Mouse (Mus musculus) urinary bladder, adult 18-20 months (tissue): ENCODE results near the gene Slc7a8.
"Not testable (repeated sequence)": the region's sequence is repeated elsewhere in the genome, so short reads cannot be mapped to it uniquely, and the experiment has no call there.

Experiments used
- DNase-seq, 2 experiments: peaks; one replicate each; pipeline ENCODE4 v3.0.0; 2022; ENCODE audit warnings: low spot score in 2 of 2, mixed read lengths in 2 of 2

The Slc7a8 gene

GRCm38 (mm10) chr14:54780836-54781609 is 723 bp downstream of the Slc7a8 start:
- DNase-seq, result peak; percentile 32 to 68

GRCm38 (mm10) chr14:54780084-54780483 is 1.7 kb downstream of the Slc7a8 start:
- no peak for DNase-seq

- DNase-seq, result no peak
These were observed 3.9 kb downstream of the Slc7a8 start for GRCm38 (mm10) chr14:54777893-54778292.

DNA sequence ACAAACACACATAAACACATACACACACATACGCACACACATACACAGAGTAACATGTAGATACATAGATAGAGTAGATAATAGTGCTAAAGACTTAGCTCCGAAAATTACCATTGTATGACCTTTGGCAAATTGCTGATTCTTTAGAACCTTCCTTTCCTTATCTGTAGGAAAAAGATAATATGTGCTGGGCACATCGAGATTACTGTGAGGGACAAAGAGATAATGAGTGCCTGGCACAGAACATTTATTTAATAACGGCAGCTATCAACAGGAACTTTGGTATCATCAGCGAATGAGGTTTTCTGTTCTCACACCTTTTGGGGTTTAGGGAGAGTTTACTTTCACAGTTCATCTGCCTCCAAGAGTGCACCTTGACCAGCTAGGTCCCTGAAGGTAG is 5.0 kb downstream of the Slc7a8 start:
- no peak for DNase-seq

DNA sequence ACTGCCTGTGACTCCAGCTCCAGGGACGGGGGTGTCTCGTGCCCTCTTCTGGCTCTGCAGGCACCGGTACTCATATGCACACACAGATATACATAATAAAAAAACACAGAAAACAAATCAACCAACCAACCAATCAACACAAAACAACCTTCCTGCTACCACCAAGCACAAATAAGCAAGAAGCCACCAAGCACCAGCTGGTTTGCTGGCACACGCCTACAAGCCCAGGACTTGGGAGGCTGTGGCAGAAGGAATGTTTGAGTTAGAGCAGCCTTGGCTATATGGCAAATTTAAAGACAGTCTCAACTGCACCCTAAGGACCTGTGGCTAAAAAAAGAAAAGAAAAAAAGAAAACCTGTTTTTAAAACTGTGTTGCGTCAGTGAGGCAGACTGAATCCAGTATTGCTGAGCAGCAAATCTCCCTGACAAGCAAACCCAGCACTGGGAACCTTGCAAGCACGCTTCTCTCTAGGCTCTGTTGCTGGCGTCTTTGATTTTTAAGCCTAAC is 6.2 kb downstream of the Slc7a8 start:
- DNase-seq, result no peak

DNA sequence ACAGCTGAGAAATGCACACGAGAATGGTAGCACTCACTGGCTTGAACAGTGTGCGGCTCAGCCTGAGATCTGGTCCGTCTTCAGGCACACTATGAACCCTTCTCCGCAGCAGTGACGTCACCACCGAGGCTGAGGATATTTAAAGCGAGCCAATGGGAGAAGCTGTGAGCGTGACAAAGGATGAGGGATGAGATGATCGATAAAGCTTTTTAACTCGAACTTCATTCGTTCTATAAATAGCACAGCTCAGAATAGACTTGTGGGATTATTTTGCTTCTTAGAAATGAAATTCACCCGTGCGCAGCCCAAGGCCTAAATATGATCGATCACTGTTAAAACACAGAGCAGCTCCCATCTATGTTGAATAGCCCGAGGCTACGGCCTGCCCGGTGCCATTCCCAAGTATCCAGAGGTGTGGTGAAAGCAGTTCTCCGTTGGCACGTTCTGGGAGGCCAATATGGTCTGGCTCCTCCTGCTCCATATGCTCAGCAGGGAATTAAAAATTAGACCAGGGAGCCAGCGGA is 9.4 kb downstream of the Slc7a8 start:
- no peak for DNase-seq

- no peak for DNase-seq
These were observed 11.4 kb downstream of the Slc7a8 start for GRCm38 (mm10) chr14:54770373-54770772.

DNA sequence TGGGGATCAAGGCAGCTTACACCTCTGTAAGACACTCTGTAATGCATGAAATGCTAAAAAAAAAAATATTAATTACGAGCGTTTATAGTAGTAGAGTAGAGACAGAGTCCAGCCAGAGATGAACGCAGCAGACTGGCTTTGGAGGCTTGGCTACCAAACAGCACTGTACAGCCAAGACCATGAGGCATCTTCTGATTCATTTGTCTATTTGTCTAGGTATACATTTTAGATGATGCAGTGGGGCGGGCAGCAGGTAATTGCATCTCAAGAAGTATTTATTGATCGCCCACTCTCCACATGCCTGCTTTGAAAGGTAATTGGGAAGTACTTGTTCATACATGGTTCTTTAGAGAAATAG is 12.7 kb downstream of the Slc7a8 start:
- no peak for DNase-seq

- DNase-seq, result no peak
These were observed 13.3 kb downstream of the Slc7a8 start for GRCm38 (mm10) chr14:54768314-54769067.

GRCm38 (mm10) chr14:54766937-54767336 is 14.8 kb downstream of the Slc7a8 start:
- DNase-seq, result not testable (repeated sequence)

DNA sequence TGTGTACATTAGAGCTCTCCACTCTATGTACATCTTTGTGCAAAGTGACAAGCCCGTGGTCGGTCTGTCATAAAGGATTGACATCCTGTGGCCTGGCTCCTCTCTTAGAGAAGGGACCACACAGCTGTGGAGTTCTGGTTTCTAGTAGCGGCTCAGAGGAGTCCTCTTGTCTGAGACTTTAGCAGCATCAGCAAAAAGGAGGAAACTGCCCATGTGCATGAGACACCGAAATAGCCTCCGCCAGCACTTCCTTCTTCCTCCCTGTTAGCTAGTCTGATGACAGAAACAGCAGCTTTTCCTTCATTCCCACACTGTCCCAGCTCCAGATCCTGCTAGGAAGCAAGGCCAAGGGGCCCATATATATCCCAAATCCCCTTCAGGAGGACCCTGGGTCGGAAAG is 25.4 kb downstream of the Slc7a8 start:
- DNase-seq, result no peak

GRCm38 (mm10) chr14:54754602-54755018 is 27.1 kb downstream of the Slc7a8 start:
- DNase-seq, result peak; percentile 31 to 71

DNA sequence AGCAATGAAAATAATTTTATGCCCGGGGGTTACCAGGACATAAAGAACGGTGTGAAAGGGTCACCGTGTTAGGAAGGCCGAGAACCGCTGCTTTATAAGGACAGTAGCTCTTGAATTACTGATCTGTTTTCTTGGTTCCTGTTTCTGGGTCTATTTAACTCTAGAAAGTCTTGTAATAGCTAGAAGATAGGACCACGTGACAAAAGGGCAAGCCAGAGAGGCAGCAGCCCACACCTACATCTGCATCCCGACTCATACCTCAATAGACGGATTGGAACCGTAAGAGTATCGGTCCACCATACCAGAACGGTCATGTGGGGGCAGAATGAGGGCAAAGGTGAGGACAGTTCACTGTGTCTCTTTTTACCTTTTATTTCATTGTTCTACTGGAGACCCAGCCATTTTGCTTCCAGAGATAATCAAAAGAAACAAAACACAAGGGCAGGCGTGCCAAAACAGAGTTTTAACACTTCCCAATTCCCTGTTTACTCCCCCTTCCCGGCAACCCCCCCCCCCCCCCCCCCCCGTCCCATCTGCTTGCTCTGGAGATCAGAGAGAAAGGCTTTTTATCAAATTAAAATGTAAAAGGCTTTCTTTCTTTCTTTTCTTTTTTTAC is 27.7 kb downstream of the Slc7a8 start:
- no peak for DNase-seq

GRCm38 (mm10) chr14:54752938-54753337 is 28.8 kb downstream of the Slc7a8 start:
- DNase-seq, result no peak

DNA sequence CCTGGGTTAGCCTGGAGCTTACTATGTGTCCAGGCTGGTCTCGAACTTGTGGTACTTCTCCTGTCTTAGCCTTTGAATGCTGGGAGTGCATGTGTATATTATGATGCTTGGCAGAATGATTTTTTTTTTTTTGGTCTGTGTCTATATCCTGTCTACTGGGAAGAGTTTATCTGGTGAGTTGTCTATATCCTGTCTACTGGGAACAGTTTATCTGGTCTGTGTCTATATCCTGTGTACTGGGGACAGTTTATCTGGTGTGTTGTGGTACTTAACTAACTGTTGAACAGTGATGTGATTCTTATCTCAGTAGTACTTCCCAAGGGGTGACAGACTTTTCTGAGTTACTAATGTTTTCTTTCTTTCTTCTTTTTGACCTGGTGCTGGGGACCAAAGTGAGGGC is 30.0 kb downstream of the Slc7a8 start:
- no peak for DNase-seq

- no peak for DNase-seq
These were observed 32.5 kb downstream of the Slc7a8 start for GRCm38 (mm10) chr14:54749238-54749637.

DNA sequence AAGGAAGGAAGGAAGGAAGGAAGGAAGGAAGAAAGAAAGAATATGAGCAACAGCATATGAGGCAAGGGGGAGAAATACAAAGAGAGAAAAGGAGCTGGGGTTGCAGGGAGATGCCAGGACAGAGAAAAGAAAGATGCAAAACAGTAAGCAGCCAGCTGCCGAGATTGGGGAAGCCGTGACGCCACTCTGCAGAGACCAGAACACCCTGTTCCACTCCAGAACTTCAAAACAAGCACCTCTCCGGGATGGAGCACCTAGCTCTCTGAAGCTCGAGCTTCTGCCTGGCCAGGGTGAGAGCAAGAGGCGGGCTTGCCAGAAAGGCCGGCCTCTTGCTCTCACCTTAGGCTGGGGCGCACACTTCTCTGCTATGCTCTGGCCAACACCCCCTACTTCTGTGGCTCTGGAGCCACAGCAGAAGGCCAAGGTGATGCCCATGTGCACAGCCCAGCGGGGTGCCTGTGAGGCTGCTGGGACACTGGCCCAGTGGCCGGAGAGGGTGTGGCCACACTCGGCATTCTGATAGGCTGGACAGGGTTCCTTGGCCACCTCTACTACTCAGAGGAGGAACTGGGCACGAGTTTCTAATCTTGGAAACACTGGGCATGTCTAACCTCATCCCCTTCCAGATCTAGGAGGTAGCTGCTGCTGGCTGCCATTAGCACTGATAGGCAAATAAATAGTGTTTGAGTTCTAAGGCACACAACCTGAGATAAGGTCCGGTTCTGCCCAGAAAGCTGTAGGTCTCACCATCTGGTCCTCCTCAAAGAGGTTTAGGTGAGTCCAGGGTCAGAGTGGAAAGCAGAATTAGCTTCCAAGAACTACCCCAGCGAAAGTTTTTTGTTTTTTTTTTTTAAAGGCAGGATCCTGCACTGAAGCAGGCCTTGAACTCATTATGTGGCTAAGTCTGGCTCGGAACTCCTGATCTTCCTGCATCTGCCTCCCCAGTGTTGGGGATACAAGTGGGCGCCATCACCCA is 33.5 kb downstream of the Slc7a8 start:
- DNase-seq, result no peak

DNA sequence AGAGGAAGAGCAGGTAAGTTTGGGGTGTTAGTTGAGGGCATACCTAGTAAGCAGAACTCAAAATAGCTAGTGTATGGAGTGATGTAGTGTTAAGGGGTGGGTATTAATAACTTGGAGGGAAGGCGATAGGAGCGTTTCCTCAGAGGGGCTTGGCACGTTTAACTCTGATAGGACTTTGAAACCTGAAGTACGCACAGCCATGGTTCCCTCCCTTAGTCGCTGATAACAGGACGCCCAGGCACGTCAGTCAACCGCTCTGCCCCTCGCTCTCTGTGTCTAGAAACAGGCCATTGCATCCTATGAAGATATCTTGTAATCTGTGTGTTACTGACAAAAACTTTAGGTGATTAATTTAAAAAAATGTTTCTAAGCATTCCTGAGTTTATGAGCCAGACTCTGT is 35.7 kb downstream of the Slc7a8 start:
- no peak for DNase-seq

DNA sequence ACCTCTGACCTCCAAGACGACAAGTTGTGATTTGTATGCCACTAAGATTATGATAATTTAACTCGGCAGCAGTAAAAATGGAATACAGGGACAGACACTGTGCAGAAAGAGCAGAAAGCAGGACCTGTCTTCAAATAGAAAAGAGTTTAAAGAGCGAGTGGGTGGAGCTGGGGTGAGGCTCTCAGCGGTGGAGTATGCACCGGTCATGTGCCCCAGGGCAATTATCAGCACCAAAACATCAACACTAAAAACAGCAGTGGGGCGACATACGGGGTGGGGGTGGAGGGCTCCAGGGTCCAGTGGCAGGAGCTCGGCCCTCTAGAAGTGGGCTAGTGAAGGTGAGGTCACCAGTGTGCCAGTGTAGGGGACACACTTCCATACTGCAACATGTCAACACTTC is 37.3 kb downstream of the Slc7a8 start:
- no peak for DNase-seq

DNA sequence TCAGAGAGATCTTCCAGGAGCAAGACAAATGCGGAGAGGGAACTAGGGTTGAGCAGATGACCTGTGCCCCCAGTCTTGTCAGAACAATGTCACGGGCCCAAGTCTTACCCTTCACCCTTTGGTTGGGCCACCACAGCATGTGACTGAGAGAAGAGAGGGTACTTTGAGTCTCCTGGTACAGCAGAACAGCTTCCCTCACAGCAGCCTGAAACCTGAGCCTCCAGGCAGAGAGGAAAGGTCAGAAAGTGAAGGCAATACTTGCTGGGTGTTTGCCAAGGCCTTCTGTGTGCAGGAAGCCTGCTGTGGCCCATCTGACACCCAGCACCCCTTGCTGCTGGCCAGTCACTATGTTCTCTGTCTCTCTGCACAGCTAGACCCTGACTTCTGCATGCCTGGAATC is 39.4 kb downstream of the Slc7a8 start:
- DNase-seq, result no peak

GRCm38 (mm10) chr14:54741721-54742120 is 40.0 kb downstream of the Slc7a8 start:
- no peak for DNase-seq
